Mouse (Mus musculus) brown adipose tissue, adult 24 weeks (tissue): Measurements from ENCODE around the gene Dgkk. TPM values are rescaled to one million over a fixed set of nuclear protein-coding genes. Genes with fewer than 3 reads are reported as not detected.
"Not testable (repeated sequence)": the region's sequence is repeated elsewhere in the genome, so short reads cannot be mapped to it uniquely, and the experiment has no call there.

Experiments used
- H3K27ac ChIP-seq: fragments of 200-500 bp; replicated peaks from 2 replicates; pipeline ENCODE4 v1.5.1; 2012; ENCODE audit warnings: low read depth, mild to moderate bottlenecking, low read length
- H3K4me1 ChIP-seq: fragments of 200-500 bp; 2 replicates; pipeline ENCODE4 v1.6.1; 2012; ENCODE audit warnings: low read length, mixed read lengths; ENCODE audit not compliant: control insufficient read depth, insufficient read depth, insufficient read length
- H3K4me3 ChIP-seq: fragments of 200-500 bp; 2 replicates; pipeline ENCODE4 v1.5.1; 2012; ENCODE audit warnings: low read depth, mild to moderate bottlenecking, low read length, moderate library complexity; ENCODE audit not compliant: insufficient read depth
- polyA plus RNA-seq: library from polyadenylated mRNA; stranded (reverse); fragments of >200 nt; gene quantifications from 2 replicates; pipeline ENCODE4 v1.2.4, GENCODE M21; 2012; ENCODE audit not compliant: missing spikeins, insufficient read depth, insufficient read length

Dgkk gene
- polyA plus RNA-seq, 1 experiment: not detected

- not testable (repeated sequence) for H3K4me3 ChIP-seq, H3K4me1 ChIP-seq, H3K27ac ChIP-seq
These were observed 204.8 kb downstream of the Dgkk start for GRCm38 (mm10) chrX:6983916-6984315.
